Mouse (Mus musculus): Measurements from ENCODE around the gene Gsk3a. TPM values are rescaled to one million over a fixed set of nuclear protein-coding genes. Genes with fewer than 3 reads are reported as not detected.
A peak's percentile ranks its signal among the peaks of the same experiment; 100 is the strongest.

The Gsk3a gene
- total RNA-seq, 1 experiment, result 38.2 TPM

DNA sequence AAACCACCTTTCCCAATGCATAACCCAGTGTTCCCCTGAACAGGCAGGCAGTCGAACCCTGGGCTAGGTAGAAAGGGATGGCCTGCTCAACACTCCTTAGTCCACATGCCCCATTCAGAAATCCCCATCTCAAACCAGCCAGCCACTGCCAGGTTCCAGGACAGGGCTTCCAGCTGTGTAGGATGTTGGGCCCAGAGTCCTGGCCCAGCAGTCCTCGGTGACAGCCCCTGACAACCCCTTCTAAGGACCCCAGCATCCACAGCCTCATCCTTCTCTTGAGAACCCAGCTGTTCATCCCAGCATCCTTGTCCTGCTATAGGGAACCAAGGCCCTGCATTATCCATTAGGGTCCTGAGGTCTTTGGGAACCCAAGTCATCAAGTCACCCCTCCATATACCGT, 9.8 kb upstream of the Gsk3a start:
- no peak for DNase-seq (ENCODE audit: low read depth, low spot score)
- Histone ChIP-seq H3K36me3 (ENCODE audit: control insufficient read depth, insufficient read depth, low read length, poor library complexity, severe bottlenecking) (peaks cover 40% of the 10 kb centered on the region), H3K4me1 (ENCODE audit: control insufficient read depth in 2 of 2, insufficient read depth in 2 of 2, low read length in 2 of 2, poor library complexity in 1 of 2) (peaks cover 3 to 35% of the 10 kb centered on the region in 2 experiments), H3K9ac (ENCODE audit: insufficient read depth, low read depth, low read length, poor library complexity, severe bottlenecking) (peak overlapping the region; percentile 91; the same call in 1 of the 2 replicates), H3K4me3 (ENCODE audit: insufficient read depth in 1 of 2, low read depth in 1 of 2, low read length in 2 of 2, poor library complexity in 1 of 2, severe bottlenecking in 1 of 2) (peak overlapping the region; percentile 92 to 98; a peak in 3 of 4 replicates), H3K27ac (ENCODE audit: insufficient read depth, low read depth, low read length, poor library complexity, severe bottlenecking) (no peak overlapping the region; the same call in 1 of the 2 replicates), H3K9me3 (ENCODE audit: control insufficient read depth, insufficient read depth, low read depth, low read length) (no peaks in the 10 kb centered on the region)
- in situ Hi-C loops (cut with MboI; ENCODE audit: low sequenced_read_pairs in 2 of 2, unreplicated experiment in 2 of 2), result no loop called here
- TF ChIP-seq ZC3H11A (IDR thresholded peaks at IDR 0.05; ENCODE audit: borderline replicate concordance, low read depth, low read length) (no peak), HCFC1 (IDR thresholded peaks at IDR 0.05; ENCODE audit: borderline replicate concordance, insufficient read depth, low read length) (no peak), CHD2 (IDR thresholded peaks at IDR 0.05; ENCODE audit: low read depth, low read length) (no peak), ZNF384 (IDR thresholded peaks at IDR 0.05; ENCODE audit: low read depth, low read length) (no peak), MAFK (IDR thresholded peaks at IDR 0.05; ENCODE audit: insufficient read depth, low read depth, low read length) (no peak)

DNA sequence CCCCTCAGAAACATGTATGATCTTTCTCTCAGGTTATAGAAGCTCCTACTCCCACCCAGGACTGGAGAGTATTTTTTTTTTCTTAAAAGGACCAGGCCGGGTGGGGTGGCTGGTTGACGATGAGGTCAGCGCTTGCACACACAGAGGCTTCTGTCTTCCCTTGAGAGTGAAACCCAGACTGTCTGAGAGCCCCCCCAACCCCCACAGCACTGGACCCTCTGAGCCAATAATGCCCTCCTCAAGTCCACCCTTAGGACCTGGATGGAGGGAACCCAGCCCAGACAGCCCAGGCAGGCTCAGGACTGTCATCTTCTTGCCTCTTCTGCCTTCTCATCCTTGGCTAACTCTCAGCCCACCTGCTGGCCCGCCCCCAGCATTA, 9.1 kb upstream of the Gsk3a start:
- Histone ChIP-seq H3K36me3 (ENCODE audit: control insufficient read depth, insufficient read depth, low read length, poor library complexity, severe bottlenecking) (peaks cover 43% of the 10 kb centered on the region), H3K4me1 (ENCODE audit: control insufficient read depth in 2 of 2, insufficient read depth in 2 of 2, low read length in 2 of 2, poor library complexity in 1 of 2) (peaks cover 3 to 32% of the 10 kb centered on the region in 2 experiments), H3K27ac (ENCODE audit: insufficient read depth, low read depth, low read length, poor library complexity, severe bottlenecking) (no peak overlapping the region; the same call in 1 of the 2 replicates), H3K9ac (ENCODE audit: insufficient read depth, low read depth, low read length, poor library complexity, severe bottlenecking) (peak overlapping the region; percentile 41; the same call in 1 of the 2 replicates), H3K4me3 (ENCODE audit: insufficient read depth in 1 of 2, low read depth in 1 of 2, low read length in 2 of 2, poor library complexity in 1 of 2, severe bottlenecking in 1 of 2) (peak overlapping the region in 1 of 2 experiments; percentile 98; a peak in 1 of 4 replicates), H3K9me3 (ENCODE audit: control insufficient read depth, insufficient read depth, low read depth, low read length) (no peaks in the 10 kb centered on the region)
- no peak for DNase-seq (ENCODE audit: low read depth, low spot score)
- no peak for TF ChIP-seq CHD2 (IDR thresholded peaks at IDR 0.05; ENCODE audit: low read depth, low read length)
- TF ChIP-seq HCFC1 (IDR thresholded peaks at IDR 0.05; ENCODE audit: borderline replicate concordance, insufficient read depth, low read length), result no peak
- no peak for TF ChIP-seq ZNF384 (IDR thresholded peaks at IDR 0.05; ENCODE audit: low read depth, low read length)
- TF ChIP-seq ZC3H11A (IDR thresholded peaks at IDR 0.05; ENCODE audit: borderline replicate concordance, low read depth, low read length), result no peak
- no peak for TF ChIP-seq MAFK (IDR thresholded peaks at IDR 0.05; ENCODE audit: insufficient read depth, low read depth, low read length)
- in situ Hi-C loops (cut with MboI; ENCODE audit: low sequenced_read_pairs in 2 of 2, unreplicated experiment in 2 of 2), result no loop called here

DNA sequence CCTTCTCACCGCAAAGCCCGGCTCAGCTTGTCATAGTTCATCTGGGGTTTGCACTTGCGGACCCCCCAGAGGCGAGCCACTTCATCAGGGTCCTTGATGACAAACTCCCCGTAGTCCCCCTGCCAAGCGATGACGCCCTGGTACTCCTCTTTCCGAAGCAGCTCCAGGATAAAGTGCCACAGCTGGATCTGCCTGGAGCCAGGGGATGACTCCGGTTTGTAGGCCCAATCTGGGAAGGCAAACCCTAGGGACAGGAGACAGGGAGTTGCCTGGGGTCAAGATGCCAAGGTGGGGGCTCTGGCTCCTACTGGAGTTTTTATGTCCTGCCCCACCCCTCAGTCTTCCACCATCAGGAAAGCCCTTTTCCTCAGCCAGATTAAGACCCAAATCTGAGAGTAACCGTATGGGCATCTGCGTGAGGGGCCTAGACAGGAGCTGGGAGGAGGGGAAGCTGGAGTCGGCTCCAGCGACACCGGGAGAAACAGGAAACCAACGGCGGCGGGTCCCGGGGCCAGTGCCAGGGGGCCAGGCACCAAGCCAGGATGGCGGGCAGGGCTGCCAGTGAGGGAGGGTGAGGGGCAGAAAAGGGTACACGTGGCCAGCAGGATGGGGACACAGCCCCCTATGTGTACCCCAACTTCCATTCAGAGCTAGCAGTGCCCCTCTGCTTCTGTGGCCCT, 8.6 kb upstream of the Gsk3a start:
- peak overlapping the region; percentile 41; the same call in 1 of the 2 replicates for H3K9ac ChIP-seq (ENCODE audit: insufficient read depth, low read depth, low read length, poor library complexity, severe bottlenecking)
- H3K9me3 ChIP-seq (ENCODE audit: control insufficient read depth, insufficient read depth, low read depth, low read length), result no peaks in the 10 kb centered on the region
- H3K4me1 ChIP-seq (ENCODE audit: control insufficient read depth in 2 of 2, insufficient read depth in 2 of 2, low read length in 2 of 2, poor library complexity in 1 of 2), result peaks cover 3 to 31% of the 10 kb centered on the region in 2 experiments; a peak in 3 of 4 replicates
- H3K27ac ChIP-seq (ENCODE audit: insufficient read depth, low read depth, low read length, poor library complexity, severe bottlenecking), result no peak overlapping the region
- peaks cover 43% of the 10 kb centered on the region for H3K36me3 ChIP-seq (ENCODE audit: control insufficient read depth, insufficient read depth, low read length, poor library complexity, severe bottlenecking)
- in situ Hi-C loops (cut with MboI; ENCODE audit: low sequenced_read_pairs in 2 of 2, unreplicated experiment in 2 of 2), result no loop called here
- no peak for DNase-seq (ENCODE audit: low read depth, low spot score)
- H3K4me3 ChIP-seq (ENCODE audit: insufficient read depth in 1 of 2, low read depth in 1 of 2, low read length in 2 of 2, poor library complexity in 1 of 2, severe bottlenecking in 1 of 2), result peak overlapping the region in 1 of 2 experiments; percentile 98; a peak in 1 of 4 replicates
- no peak for TF ChIP-seq CHD2 (IDR thresholded peaks at IDR 0.05; ENCODE audit: low read depth, low read length)
- no peak for TF ChIP-seq ZC3H11A (IDR thresholded peaks at IDR 0.05; ENCODE audit: borderline replicate concordance, low read depth, low read length)
- TF ChIP-seq MAFK (IDR thresholded peaks at IDR 0.05; ENCODE audit: insufficient read depth, low read depth, low read length), result no peak
- no peak for TF ChIP-seq ZNF384 (IDR thresholded peaks at IDR 0.05; ENCODE audit: low read depth, low read length)
- no peak for TF ChIP-seq HCFC1 (IDR thresholded peaks at IDR 0.05; ENCODE audit: borderline replicate concordance, insufficient read depth, low read length)

DNA sequence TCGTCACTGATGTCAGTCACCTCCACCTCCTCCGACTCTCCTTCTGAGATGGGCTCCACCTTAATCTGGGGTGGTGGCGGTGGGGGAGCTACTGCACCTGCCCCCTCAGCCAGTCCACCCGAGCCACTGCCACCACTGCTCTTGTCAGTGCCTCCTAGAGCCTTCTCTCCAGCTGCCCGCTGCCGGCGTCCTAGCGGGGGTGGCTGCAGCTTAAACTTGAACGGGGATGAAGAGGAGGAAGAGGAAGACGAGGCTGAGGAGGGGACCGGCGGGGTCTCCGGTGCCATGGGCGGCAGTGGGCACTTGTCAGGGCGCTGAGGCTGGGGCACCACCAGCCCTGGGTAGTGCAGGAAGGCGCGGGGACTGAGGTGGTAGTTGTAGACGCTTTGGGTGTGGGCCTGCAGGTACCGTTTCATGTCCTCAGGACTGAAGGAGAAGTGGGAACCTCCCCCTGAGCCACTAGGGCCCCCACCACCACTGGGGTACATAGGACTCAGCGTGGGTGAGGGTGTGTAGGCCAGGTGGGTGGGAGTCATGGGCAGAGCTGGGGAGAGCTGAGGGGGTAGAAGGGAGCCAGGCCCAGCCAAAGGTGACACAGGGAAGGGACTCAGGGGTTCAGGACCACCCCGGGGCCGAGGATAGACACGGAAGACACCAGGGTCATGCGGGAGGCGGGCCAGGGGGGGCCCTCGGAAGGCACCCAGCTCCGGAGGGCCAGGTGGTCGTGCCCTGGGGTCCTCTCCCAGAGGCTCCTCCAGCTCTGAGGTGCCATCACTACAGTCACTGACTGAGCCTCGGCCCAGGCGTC, 7.1 kb upstream of the Gsk3a start:
- Histone ChIP-seq H3K4me3 (ENCODE audit: insufficient read depth in 1 of 2, low read depth in 1 of 2, low read length in 2 of 2, poor library complexity in 1 of 2, severe bottlenecking in 1 of 2) (peak overlapping the region in 1 of 2 experiments; percentile 1; a peak in 1 of 4 replicates), H3K9ac (ENCODE audit: insufficient read depth, low read depth, low read length, poor library complexity, severe bottlenecking) (peak overlapping the region; percentile 12; the same call in 1 of the 2 replicates), H3K4me1 (ENCODE audit: control insufficient read depth in 2 of 2, insufficient read depth in 2 of 2, low read length in 2 of 2, poor library complexity in 1 of 2) (peaks cover 3 to 31% of the 10 kb centered on the region in 2 experiments; a peak in 3 of 4 replicates), H3K9me3 (ENCODE audit: control insufficient read depth, insufficient read depth, low read depth, low read length) (no peaks in the 10 kb centered on the region), H3K27ac (ENCODE audit: insufficient read depth, low read depth, low read length, poor library complexity, severe bottlenecking) (no peak overlapping the region), H3K36me3 (ENCODE audit: control insufficient read depth, insufficient read depth, low read length, poor library complexity, severe bottlenecking) (peaks cover 43% of the 10 kb centered on the region)
- in situ Hi-C loops (cut with MboI; ENCODE audit: low sequenced_read_pairs in 2 of 2, unreplicated experiment in 2 of 2), result no loop called here
- DNase-seq (ENCODE audit: low read depth, low spot score), result no peak
- TF ChIP-seq HCFC1 (IDR thresholded peaks at IDR 0.05; ENCODE audit: borderline replicate concordance, insufficient read depth, low read length), result no peak
- TF ChIP-seq ZNF384 (IDR thresholded peaks at IDR 0.05; ENCODE audit: low read depth, low read length), result no peak

All from ES-E14 (cell line).